Mouse (Mus musculus) stomach, postnatal 0 days (tissue): ENCODE measurements around the gene D1Pas1. TPM values are rescaled to one million over a fixed set of nuclear protein-coding genes. Genes with fewer than 3 reads are reported as not detected.

Source experiments
- ATAC-seq: fragments of 200-750 bp; cut with Nextera tagmentation; 2 replicates; pipeline ENCODE4 v1.8.0; 2017; ENCODE audit not compliant: low FRiP score, low TSS enrichment
- DNase-seq: peaks from one replicate; pipeline ENCODE4 v3.0.0-alpha.2; 2016; ENCODE audit warnings: low spot score
- H3K27ac ChIP-seq: fragments of 300-500 bp; sonication (generic); replicated peaks from 2 replicates; pipeline ENCODE4 v1.5.1; 2014; ENCODE audit warnings: mild to moderate bottlenecking, control low read depth
- H3K27me3 ChIP-seq: fragments of 300-500 bp; sonication (generic); 2 replicates; pipeline ENCODE4 v1.6.1; 2014; ENCODE audit warnings: low read length; ENCODE audit not compliant: control insufficient read depth, insufficient read depth
- H3K36me3 ChIP-seq: fragments of 300-500 bp; sonication (generic); 2 replicates; pipeline ENCODE4 v1.6.1; 2014; ENCODE audit warnings: low read length, mixed read lengths; ENCODE audit not compliant: control insufficient read depth, insufficient read depth
- H3K4me1 ChIP-seq: fragments of 300-500 bp; sonication (generic); replicated peaks from 2 replicates; pipeline ENCODE4 v1.6.1; 2014; ENCODE audit warnings: antibody characterized with exemption; ENCODE audit not compliant: control insufficient read depth, insufficient read depth
- H3K4me2 ChIP-seq: fragments of 300-500 bp; sonication (generic); replicated peaks from 2 replicates; pipeline ENCODE4 v1.6.1; 2014; ENCODE audit warnings: low read depth, mild to moderate bottlenecking, control low read depth, moderate library complexity
- H3K4me3 ChIP-seq: fragments of 300-500 bp; sonication (generic); 2 replicates; pipeline ENCODE4 v1.5.1; 2014; ENCODE audit warnings: low read depth, low read length, control low read depth
- H3K9ac ChIP-seq: fragments of 300-500 bp; sonication (generic); 2 replicates; pipeline ENCODE4 v1.6.1; 2014; ENCODE audit warnings: mild to moderate bottlenecking, low read length, control low read depth, mixed read lengths
- H3K9me3 ChIP-seq: fragments of 300-500 bp; sonication (generic); 2 replicates; pipeline ENCODE4 v1.6.1; 2016; ENCODE audit warnings: low read length; ENCODE audit not compliant: control insufficient read depth
- CTCF ChIP-seq: IDR thresholded peaks from 2 replicates; pipeline ENCODE4 v1.5.1; 2016; ENCODE audit warnings: antibody characterized with exemption, low read depth, mild to moderate bottlenecking, moderate library complexity
- EP300 ChIP-seq: optimal IDR thresholded peaks from 2 replicates; pipeline ENCODE3; 2016; ENCODE audit warnings: antibody characterized with exemption
- WGBS: fragments of 180-500 bp; shearing (Covaris S2); extraction: QIAGEN DNeasy Blood & Tissue Kit; methylation state at CpG from one replicate; pipeline ENCODE4 v1.1.7; 2014; 5-methylcytosine and 5-hydroxymethylcytosine counted together
- polyA plus RNA-seq: library from polyadenylated mRNA; unstranded; fragments of >200 nt; fragmentation: Nextera tagmentation; extraction: Ambion mirVana; gene quantifications from 2 replicates; pipeline ENCODE4 v1.2.1, GENCODE M21; 2015

D1Pas1 gene
- polyA plus RNA-seq, 1 experiment from 2014 or later = not detected

- H3K9me3 ChIP-seq = no peaks in the 10 kb centered on the region
- no peak for DNase-seq
- TF ChIP-seq CTCF = no peak
- no peak for TF ChIP-seq EP300
- WGBS = 47% methylated on average over 7 of the region's 7 CpGs
- no peaks in the 10 kb centered on the region for H3K27me3 ChIP-seq
- no peak for ATAC-seq
- no peak overlapping the region for H3K27ac ChIP-seq
- H3K9ac ChIP-seq = no peak overlapping the region
- no peaks in the 10 kb centered on the region for H3K4me1 ChIP-seq
- no peak overlapping the region for H3K4me3 ChIP-seq
- no peak overlapping the region for H3K4me2 ChIP-seq
- no peaks in the 10 kb centered on the region for H3K36me3 ChIP-seq
These were observed 52.8 kb downstream of the D1Pas1 start for GRCm38 (mm10) chr1:187020011-187020410.

Other genes with a start within 250 kb of the D1Pas1 start
- 32.3 and 33.1 TPM in 2 replicates for gene Rrp15, start 218.1 kb upstream of the D1Pas1 start, polyA plus RNA-seq
- 0.22 and 0.25 TPM in 2 replicates for gene Spata17, start 248.0 kb downstream of the D1Pas1 start, polyA plus RNA-seq
- gene Gpatch2, start 248.1 kb downstream of the D1Pas1 start, polyA plus RNA-seq = 8.3 and 9.2 TPM in 2 replicates